Mouse (Mus musculus) erythroblast, embryonic 14.5 days (primary cell): Measurements from ENCODE around the gene Klhl26.

Source experiments
- GATA1 ChIP-seq: IDR thresholded peaks from 2 replicates; pipeline ENCODE4 v1.6.1; 2012; ENCODE audit warnings: low read length, inconsistent platforms, mixed read lengths
- TAL1 ChIP-seq: IDR thresholded peaks from 3 replicates; pipeline ENCODE4 v1.6.1; 2012; ENCODE audit warnings: low read length, inconsistent platforms, mixed read lengths

GRCm38 (mm10) chr8:70452196-70452966 is 24.4 kb downstream of the Klhl26 start:
- TF ChIP-seq GATA1, result no peak
- no peak for TF ChIP-seq TAL1
